Mouse (Mus musculus) liver, adult 2 months (tissue): ENCODE measurements around the gene H2al1b.

Experiments used
- CTCF ChIP-seq: fragments of 200-500 bp; IDR thresholded peaks from 2 replicates; pipeline ENCODE4 v1.5.1; 2011; ENCODE audit warnings: low read depth, low read length, control low read depth
- POLR2A ChIP-seq: fragments of 200-500 bp; IDR thresholded peaks from 2 replicates; pipeline ENCODE4 v1.6.1; 2011; ENCODE audit warnings: low read length, control low read depth; ENCODE audit not compliant: insufficient read depth; ENCODE audit errors: extremely low read depth

- TF ChIP-seq CTCF: no peak
- no peak for TF ChIP-seq POLR2A
Measured at GRCm38 (mm10) chrX:11288306-11288882, 13.8 kb upstream of the H2al1b start.
